Mouse (Mus musculus): ENCODE measurements around the gene Glyat. TPM values are rescaled to one million over a fixed set of nuclear protein-coding genes. Genes with fewer than 3 reads are reported as not detected.
"Not testable (repeated sequence)": the region's sequence is repeated elsewhere in the genome, so short reads cannot be mapped to it uniquely, and the experiment has no call there.

The Glyat gene
- polyA plus RNA-seq, 1 experiment from 2014 or later: not detected

DNA sequence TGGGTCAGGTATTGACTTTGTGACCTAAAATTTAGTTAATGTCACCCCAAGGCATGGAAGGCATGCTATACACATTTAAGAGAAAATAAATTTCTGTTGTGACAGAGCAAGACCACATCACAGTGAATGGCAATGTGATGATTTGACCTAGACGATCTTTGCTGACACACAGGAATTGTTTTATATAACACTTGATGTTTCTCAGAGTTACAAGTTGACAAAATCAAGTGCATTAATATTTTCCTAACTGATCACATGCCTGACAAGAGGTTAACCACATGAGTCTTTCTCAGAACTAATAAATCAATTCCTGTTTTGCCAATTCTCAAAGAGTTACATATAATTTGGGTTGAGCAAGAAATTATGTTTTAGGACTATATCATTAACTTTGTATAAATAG, 19.5 kb upstream of the Glyat start:
- Histone ChIP-seq H3K4me3 (no peak overlapping the region), H3K9me3 (no peaks in the 10 kb centered on the region), H3K9ac (no peak overlapping the region), H3K36me3 (no peaks in the 10 kb centered on the region), H3K27me3 (no peaks in the 10 kb centered on the region), H3K4me1 (no peaks in the 10 kb centered on the region), H3K4me2 (no peak overlapping the region), H3K27ac (no peak overlapping the region)
- no peak for ATAC-seq (ENCODE audit: insufficient number of reproducible peaks, low FRiP score, low TSS enrichment, low read depth)
- WGBS: 77% methylated on average over 1 of the region's 1 CpGs

- no peaks in the 10 kb centered on the region for H3K27me3 ChIP-seq
- H3K36me3 ChIP-seq: no peaks in the 10 kb centered on the region
- H3K4me3 ChIP-seq: no peak overlapping the region
- 83% methylated on average over 3 of the region's 3 CpGs for WGBS
- H3K9ac ChIP-seq: no peak overlapping the region
- no peak overlapping the region for H3K27ac ChIP-seq
- H3K9me3 ChIP-seq: no peaks in the 10 kb centered on the region
- no peak overlapping the region for H3K4me2 ChIP-seq
- ATAC-seq (ENCODE audit: insufficient number of reproducible peaks, low FRiP score, low TSS enrichment, low read depth): no peak
- no peaks in the 10 kb centered on the region for H3K4me1 ChIP-seq
These were observed 1.2 kb downstream of the Glyat start for GRCm38 (mm10) chr19:12634259-12634658.

- H3K4me1 ChIP-seq: no peaks in the 10 kb centered on the region
- H3K27ac ChIP-seq: no peak overlapping the region
- H3K9me3 ChIP-seq: no peaks in the 10 kb centered on the region
- no peaks in the 10 kb centered on the region for H3K27me3 ChIP-seq
- no peaks in the 10 kb centered on the region for H3K36me3 ChIP-seq
- no peak for ATAC-seq (ENCODE audit: insufficient number of reproducible peaks, low FRiP score, low TSS enrichment, low read depth)
- no peak overlapping the region for H3K4me3 ChIP-seq
- H3K4me2 ChIP-seq: no peak overlapping the region
- WGBS: 89% methylated on average over 4 of the region's 4 CpGs
- no peak overlapping the region for H3K9ac ChIP-seq
These were observed 1.9 kb downstream of the Glyat start for GRCm38 (mm10) chr19:12634963-12635362.

GRCm38 (mm10) chr19:12636863-12637262, 3.8 kb downstream of the Glyat start:
- no peaks in the 10 kb centered on the region for H3K9me3 ChIP-seq
- H3K9ac ChIP-seq: no peak overlapping the region
- WGBS: 66% methylated on average over 3 of the region's 3 CpGs
- no peaks in the 10 kb centered on the region for H3K4me1 ChIP-seq
- H3K27ac ChIP-seq: no peak overlapping the region
- H3K4me2 ChIP-seq: no peak overlapping the region
- H3K36me3 ChIP-seq: no peaks in the 10 kb centered on the region
- no peak for ATAC-seq (ENCODE audit: insufficient number of reproducible peaks, low FRiP score, low TSS enrichment, low read depth)
- no peak overlapping the region for H3K4me3 ChIP-seq
- no peaks in the 10 kb centered on the region for H3K27me3 ChIP-seq

GRCm38 (mm10) chr19:12638049-12638448, 4.9 kb downstream of the Glyat start:
- no peak for ATAC-seq (ENCODE audit: insufficient number of reproducible peaks, low FRiP score, low TSS enrichment, low read depth)
- H3K9ac ChIP-seq: no peak overlapping the region
- no peak overlapping the region for H3K4me3 ChIP-seq
- no peaks in the 10 kb centered on the region for H3K4me1 ChIP-seq
- H3K36me3 ChIP-seq: no peaks in the 10 kb centered on the region
- no peak overlapping the region for H3K27ac ChIP-seq
- H3K9me3 ChIP-seq: no peaks in the 10 kb centered on the region
- no peak overlapping the region for H3K4me2 ChIP-seq
- no peaks in the 10 kb centered on the region for H3K27me3 ChIP-seq
- WGBS: 90% methylated on average over 1 of the region's 1 CpGs

- no peaks in the 10 kb centered on the region for H3K9me3 ChIP-seq
- no peaks in the 10 kb centered on the region for H3K4me1 ChIP-seq
- H3K4me3 ChIP-seq: no peak overlapping the region
- no peak overlapping the region for H3K27ac ChIP-seq
- no peak for ATAC-seq (ENCODE audit: insufficient number of reproducible peaks, low FRiP score, low TSS enrichment, low read depth)
- no peak overlapping the region for H3K9ac ChIP-seq
- H3K27me3 ChIP-seq: no peaks in the 10 kb centered on the region
- H3K4me2 ChIP-seq: no peak overlapping the region
- H3K36me3 ChIP-seq: no peaks in the 10 kb centered on the region
These were observed 16.4 kb downstream of the Glyat start for GRCm38 (mm10) chr19:12649511-12649910.

DNA sequence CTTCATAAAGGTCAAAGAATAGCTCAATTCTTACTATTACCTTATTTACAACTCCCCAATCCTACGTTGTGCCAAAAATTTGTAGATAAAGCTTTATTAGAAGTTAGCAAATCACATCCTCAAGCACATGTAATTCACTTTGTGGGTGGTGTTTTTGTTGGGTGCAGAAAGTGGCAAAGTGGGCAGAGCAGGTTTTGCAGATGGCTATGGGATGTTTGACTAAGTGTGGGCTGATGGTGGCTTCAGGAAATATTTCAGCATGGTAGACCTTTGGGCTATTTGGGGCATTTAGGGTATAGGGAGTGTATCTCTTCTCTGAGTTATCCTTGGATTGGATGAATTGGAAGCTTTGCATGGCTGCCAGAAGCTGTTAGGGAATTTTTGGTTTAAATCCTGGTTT, 33.0 kb downstream of the Glyat start:
- no peak for ATAC-seq (ENCODE audit: insufficient number of reproducible peaks, low FRiP score, low TSS enrichment, low read depth)
- Histone ChIP-seq H3K27ac (no peak overlapping the region), H3K4me3 (no peak overlapping the region), H3K36me3 (no peaks in the 10 kb centered on the region), H3K4me2 (no peak overlapping the region), H3K9ac (no peak overlapping the region), H3K4me1 (no peaks in the 10 kb centered on the region), H3K9me3 (no peaks in the 10 kb centered on the region), H3K27me3 (no peaks in the 10 kb centered on the region)
- 58% methylated on average over 1 of the region's 1 CpGs for WGBS

DNA sequence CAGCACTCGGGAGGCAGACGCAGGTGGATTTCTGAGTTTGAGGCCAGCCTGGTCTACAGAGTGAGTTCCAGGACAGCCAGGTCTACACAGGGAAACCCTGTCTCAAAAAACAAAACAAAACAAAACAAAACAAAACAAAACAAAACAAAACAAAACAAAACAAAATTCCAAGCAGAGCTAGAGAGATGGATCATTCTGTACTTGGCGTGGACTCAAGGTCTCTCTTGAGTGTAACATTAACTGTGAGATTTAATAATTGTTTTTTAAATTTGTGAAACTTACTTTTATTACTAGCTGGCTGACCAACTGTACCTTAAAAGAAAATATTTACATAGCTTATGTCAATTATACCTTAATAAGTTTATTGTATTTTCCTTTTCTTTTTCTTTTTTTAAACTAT, 35.5 kb downstream of the Glyat start:
- not testable (repeated sequence) for ATAC-seq (ENCODE audit: insufficient number of reproducible peaks, low FRiP score, low TSS enrichment, low read depth); H3K36me3 ChIP-seq; H3K9me3 ChIP-seq; H3K9ac ChIP-seq; H3K27ac ChIP-seq; H3K4me1 ChIP-seq; H3K4me2 ChIP-seq; H3K27me3 ChIP-seq; H3K4me3 ChIP-seq
- WGBS: 97% methylated on average over 3 of the region's 3 CpGs

- no peaks in the 10 kb centered on the region for H3K9me3 ChIP-seq
- no peak within 1 kb of the TSS for H3K4me3 ChIP-seq
- H3K27ac ChIP-seq: no peak within 1 kb of the TSS
- no peaks in the 10 kb centered on the region for H3K4me1 ChIP-seq
- ATAC-seq (ENCODE audit: insufficient number of reproducible peaks, low FRiP score, low TSS enrichment, low read depth): no peak
- H3K36me3 ChIP-seq: no peaks in the 10 kb centered on the region
- no peak within 1 kb of the TSS for H3K4me2 ChIP-seq
- H3K9ac ChIP-seq: no peak within 1 kb of the TSS
- no peaks in the 10 kb centered on the region for H3K27me3 ChIP-seq
These were observed 37.0 kb downstream of the Glyat start, which contains the start of gene Olfr1442 for GRCm38 (mm10) chr19:12670139-12670538. Olfr1442 (plus strand) TSS chr19:12670439.

DNA sequence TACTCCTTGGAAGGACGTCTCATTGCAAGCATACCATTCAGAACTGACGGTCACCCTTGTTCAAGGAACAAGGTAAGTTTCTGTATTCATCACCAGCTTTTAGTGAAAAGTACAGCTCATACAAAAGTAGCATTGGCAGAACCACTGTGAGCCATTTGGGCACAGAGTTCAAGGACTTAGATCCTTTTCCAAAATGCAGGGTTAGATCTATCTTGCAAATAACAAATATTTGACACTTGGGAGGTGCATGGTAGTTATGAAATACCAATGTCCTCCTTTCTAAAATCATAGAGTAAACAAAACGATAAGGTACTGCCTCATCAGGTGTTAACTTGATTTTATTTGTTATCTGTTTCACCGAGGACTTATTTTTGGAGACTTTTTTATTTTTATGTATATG, 37.9 kb downstream of the Glyat start:
- 88% methylated on average over 4 of the region's 4 CpGs for WGBS
- Histone ChIP-seq H3K4me2 (no peak overlapping the region), H3K4me3 (no peak overlapping the region)

GRCm38 (mm10) chr19:12677812-12678211, 44.7 kb downstream of the Glyat start, which contains the start of gene Olfr1443:
Olfr1443 (plus strand) TSS chr19:12678112.
- no peak within 1 kb of the TSS for H3K4me3 ChIP-seq
- H3K27ac ChIP-seq: no peak within 1 kb of the TSS
- H3K4me2 ChIP-seq: no peak within 1 kb of the TSS
- H3K4me1 ChIP-seq: no peaks in the 10 kb centered on the region
- H3K9me3 ChIP-seq: no peaks in the 10 kb centered on the region
- no peak within 1 kb of the TSS for H3K9ac ChIP-seq
- no peaks in the 10 kb centered on the region for H3K36me3 ChIP-seq
- WGBS: 74% methylated on average over 3 of the region's 3 CpGs
- no peak for ATAC-seq (ENCODE audit: insufficient number of reproducible peaks, low FRiP score, low TSS enrichment, low read depth)
- no peaks in the 10 kb centered on the region for H3K27me3 ChIP-seq

More for the DNA sequence above, 37.9 kb downstream of the Glyat start:
- Histone ChIP-seq H3K9me3 (no peaks in the 10 kb centered on the region), H3K36me3 (no peaks in the 10 kb centered on the region), H3K4me1 (no peaks in the 10 kb centered on the region), H3K27me3 (no peaks in the 10 kb centered on the region), H3K27ac (no peak overlapping the region), H3K9ac (no peak overlapping the region)
- ATAC-seq (ENCODE audit: insufficient number of reproducible peaks, low FRiP score, low TSS enrichment, low read depth): no peak

DNA sequence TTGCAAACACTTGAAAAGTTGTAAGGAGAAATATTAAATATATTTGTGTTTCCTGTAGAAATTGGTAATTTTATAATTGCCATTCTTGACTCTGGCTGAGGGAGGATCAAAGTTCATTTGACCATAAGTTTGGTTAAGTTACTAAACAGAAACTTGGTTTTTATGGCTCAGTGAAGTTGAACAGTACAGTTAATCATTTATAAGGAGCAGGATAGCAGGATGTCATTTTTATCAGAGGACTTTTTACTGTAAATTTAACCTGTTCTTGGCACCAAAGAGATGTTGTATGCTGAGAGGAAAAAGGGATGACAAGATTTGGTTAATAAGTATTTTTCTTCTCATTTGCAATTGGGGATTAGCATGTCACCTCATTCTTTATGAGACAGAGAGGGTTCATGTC, 51.5 kb downstream of the Glyat start:
- no peaks in the 10 kb centered on the region for H3K9me3 ChIP-seq
- H3K4me1 ChIP-seq: no peaks in the 10 kb centered on the region
- ATAC-seq (ENCODE audit: insufficient number of reproducible peaks, low FRiP score, low TSS enrichment, low read depth): no peak
- H3K4me3 ChIP-seq: no peak overlapping the region
- no peak overlapping the region for H3K9ac ChIP-seq
- H3K36me3 ChIP-seq: no peaks in the 10 kb centered on the region
- no peak overlapping the region for H3K4me2 ChIP-seq
- no peak overlapping the region for H3K27ac ChIP-seq
- no peaks in the 10 kb centered on the region for H3K27me3 ChIP-seq

- Histone ChIP-seq H3K4me1 (no peaks in the 10 kb centered on the region), H3K27me3 (no peaks in the 10 kb centered on the region), H3K4me2 (no peak overlapping the region), H3K4me3 (no peak overlapping the region), H3K9me3 (no peaks in the 10 kb centered on the region), H3K36me3 (no peaks in the 10 kb centered on the region), H3K27ac (no peak overlapping the region), H3K9ac (no peak overlapping the region)
- no peak for ATAC-seq (ENCODE audit: insufficient number of reproducible peaks, low FRiP score, low TSS enrichment, low read depth)
These were observed 52.1 kb downstream of the Glyat start for GRCm38 (mm10) chr19:12685231-12685630.

Measured in limb, embryonic 15.5 days (tissue).